Mouse (Mus musculus) CD4-positive naive resting alpha-beta T cell, adult 76 days (primary cell): ENCODE data around the gene P2ry10b. TPM values are rescaled to one million over a fixed set of nuclear protein-coding genes. Genes with fewer than 3 reads are reported as not detected.

Experiments used
- total RNA-seq: library from RNA; stranded (reverse); gene quantifications from one replicate; pipeline ENCODE4 v1.2.4, GENCODE M21; 2023

Gene P2ry10b
- 10.4 TPM for total RNA-seq

DNA sequence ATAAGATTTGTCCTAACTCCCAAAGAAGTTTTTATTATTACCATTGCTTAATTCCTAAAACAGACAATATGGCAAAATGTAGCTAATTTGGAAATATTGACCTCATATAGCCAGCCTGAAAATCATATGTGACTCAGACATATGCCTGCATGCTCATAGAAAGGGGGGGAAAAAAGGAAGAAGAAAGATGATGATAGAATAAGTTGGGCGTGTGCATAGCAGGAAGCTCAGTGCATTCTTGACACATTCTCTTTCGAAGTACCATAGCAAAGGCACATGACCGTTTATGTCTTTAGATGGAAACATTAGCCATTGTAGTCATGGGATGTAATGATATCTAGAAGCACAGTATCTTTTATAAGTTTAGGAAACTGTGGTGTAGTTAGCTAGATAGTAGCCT, at the start of gene P2ry10b:
Gene P2ry10b, plus strand, starts transcription at position 247 of the 400 bp plus-strand sequence.

Other genes starting within 250 kb of the P2ry10b start
- gene Lpar4, start 228.3 kb upstream of the P2ry10b start, total RNA-seq, result not detected
- gene P2ry10, start 60.4 kb upstream of the P2ry10b start, total RNA-seq, result 325 TPM
- 60.5 TPM for gene Gpr174, start 107.0 kb downstream of the P2ry10b start, total RNA-seq